Mouse (Mus musculus) gastrocnemius, postnatal 4 days (tissue): ENCODE data around the gene Hirip3. TPM values are rescaled to one million over a fixed set of nuclear protein-coding genes. Genes with fewer than 3 reads are reported as not detected.
A peak's percentile ranks its signal among the peaks of the same experiment; 100 is the strongest.
"Not testable (repeated sequence)": the region's sequence is repeated elsewhere in the genome, so short reads cannot be mapped to it uniquely, and the experiment has no call there.

ENCODE experiments used
- DNase-seq, 2 experiments: peaks; one replicate each; pipeline ENCODE4 v3.0.0; 2021 to 2022; ENCODE audit warnings: low spot score in 2 of 2, mixed read lengths in 2 of 2
- total RNA-seq, 2 experiments: library from RNA; stranded (reverse); gene quantifications; 2 replicates each; pipeline ENCODE4 v1.2.3; 2021

The Hirip3 gene
- total RNA-seq, 2 experiments from 2014 or later, result 22.2 to 29.4 TPM

DNA sequence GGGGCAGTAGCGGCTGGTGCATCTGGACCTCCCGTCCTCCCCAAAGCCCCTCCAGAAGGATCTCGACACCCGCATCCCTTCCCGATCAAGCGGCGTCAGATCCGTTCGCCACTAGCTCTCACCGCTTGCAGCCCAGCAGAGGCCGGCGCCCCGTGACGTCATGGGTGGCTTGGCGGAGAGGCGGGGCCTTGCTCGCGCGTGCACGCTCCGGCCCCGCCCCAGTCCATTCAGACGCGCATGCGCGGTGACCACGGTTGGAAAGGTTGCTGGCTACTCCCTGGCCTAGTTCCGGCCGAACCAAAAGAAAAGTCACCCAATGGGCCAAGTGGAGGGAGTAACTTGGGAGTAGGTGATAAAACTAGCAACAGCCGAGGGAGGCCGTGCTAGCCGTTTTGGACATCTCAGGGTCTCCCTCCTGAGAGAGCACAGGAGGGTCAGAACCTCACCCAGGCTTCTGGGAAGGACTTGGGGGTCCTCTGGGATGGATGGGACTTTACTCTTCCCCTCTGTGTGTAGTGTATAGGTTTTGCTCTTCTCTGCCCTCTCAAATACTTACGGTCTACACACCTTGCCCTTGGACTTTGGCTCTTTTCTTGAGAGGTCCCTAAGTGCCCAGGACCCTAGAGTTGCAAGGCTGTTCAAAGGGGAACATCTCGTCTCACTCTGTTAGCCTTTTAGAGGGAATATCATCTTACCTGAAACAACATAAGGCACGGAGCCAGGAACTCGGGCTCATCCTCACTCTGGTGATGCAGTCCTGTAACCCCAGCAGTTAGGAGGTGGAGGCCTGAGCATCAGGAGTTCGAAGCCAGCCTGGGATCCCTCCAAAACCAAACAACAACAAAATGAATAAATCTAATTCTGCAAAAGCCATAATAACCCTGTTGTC, 36.6 kb downstream of the Hirip3 start:
- DNase-seq, result peak; percentile 99

DNA sequence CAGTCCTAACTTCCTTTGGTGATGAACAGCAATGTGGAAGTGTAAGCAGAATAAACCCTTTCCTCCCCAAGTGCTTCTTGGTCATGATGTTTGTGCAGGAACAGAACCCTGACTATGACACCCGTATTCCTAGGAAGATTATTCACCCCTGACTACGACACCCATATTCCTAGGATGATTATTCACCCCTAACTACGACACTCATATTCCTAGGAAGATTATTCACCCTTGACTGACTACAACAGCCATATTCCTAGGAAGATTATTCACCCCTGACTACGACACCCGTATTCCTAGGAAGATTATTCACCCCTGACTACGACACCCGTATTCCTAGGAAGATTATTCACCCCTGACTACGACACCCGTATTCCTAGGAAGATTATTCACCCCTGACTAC, 38.0 kb downstream of the Hirip3 start:
- not testable (repeated sequence) for DNase-seq

DNA sequence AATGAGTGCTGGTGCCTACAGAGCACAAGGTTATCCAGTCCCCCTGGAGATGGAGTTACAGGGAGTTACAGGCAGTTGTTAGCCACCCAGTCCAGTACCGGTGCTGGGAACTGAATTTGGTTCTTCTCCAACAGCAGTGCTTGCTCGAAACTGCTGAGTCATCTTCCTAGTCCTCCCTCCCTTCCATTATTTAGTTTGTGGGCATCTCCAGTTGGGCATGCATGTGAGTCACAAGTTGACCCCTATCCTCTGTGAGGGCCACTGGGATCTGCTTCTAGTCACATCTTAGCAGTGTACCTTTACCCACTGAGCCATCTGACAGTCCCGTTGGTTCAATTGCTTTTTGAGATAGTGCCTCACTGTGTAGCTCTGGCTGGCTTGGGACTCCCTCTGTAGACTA, 43.8 kb downstream of the Hirip3 start:
- no peak for DNase-seq

DNA sequence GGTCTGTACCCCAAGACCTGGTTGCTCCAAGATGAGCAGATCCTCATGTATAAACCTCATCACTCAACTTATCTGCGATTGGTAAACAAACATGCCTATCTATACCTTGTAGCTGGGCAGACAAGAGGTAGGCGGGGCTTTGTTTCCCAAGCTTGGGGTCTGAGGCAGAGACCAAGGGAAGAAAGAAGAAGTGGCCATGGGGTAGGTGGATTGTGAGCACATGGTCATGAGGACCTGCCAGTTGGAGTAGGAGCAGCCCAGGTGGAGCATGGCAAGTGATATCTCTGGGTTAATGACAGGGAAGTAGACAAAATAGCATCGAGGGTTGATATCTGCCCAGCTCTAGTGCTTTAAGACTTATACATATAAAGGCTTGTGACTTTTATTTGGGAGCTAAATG, 53.1 kb downstream of the Hirip3 start:
- no peak for DNase-seq

Other genes with a start within 250 kb of the Hirip3 start
- gene Nupr1, start 231.1 kb upstream of the Hirip3 start, total RNA-seq, result 10 to 100 TPM; 18.2 to 21.6 TPM
- 10 to 100 TPM; 27.7 to 31.8 TPM for gene Sgf29, start 212.7 kb upstream of the Hirip3 start, total RNA-seq
- 10 to 100 TPM; 13.1 to 14.2 TPM for gene Sult1a1, start 185.5 kb upstream of the Hirip3 start, total RNA-seq
- 10 to 100 TPM; 56.2 to 61.9 TPM for gene Bola2, start 166.6 kb upstream of the Hirip3 start, total RNA-seq
- 1 to 10 TPM; 7.0 to 7.4 TPM for gene Slx1b, start 166.2 kb upstream of the Hirip3 start, total RNA-seq
- gene Coro1a, start 154.2 kb upstream of the Hirip3 start, total RNA-seq, result 10 to 100 TPM; 11.8 to 14.5 TPM
- 10 to 100 TPM; 65.0 to 66.7 TPM for gene Mapk3, start 102.4 kb upstream of the Hirip3 start, total RNA-seq
- 1 to 10 TPM; 4.8 to 5.1 TPM for gene Gdpd3, start 95.6 kb upstream of the Hirip3 start, total RNA-seq
- 10 to 100 TPM; 61.7 to 82.5 TPM for gene Ypel3, start 85.0 kb upstream of the Hirip3 start, total RNA-seq
- gene Tbx6, start 80.5 kb upstream of the Hirip3 start, total RNA-seq, result 1 to 10 TPM in 1 of 2 experiments, under 1 TPM in 1; 0.44 to 1.1 TPM
- 10 to 100 TPM; 74.6 to 74.7 TPM for gene Ppp4c, start 69.5 kb upstream of the Hirip3 start, total RNA-seq
- gene Fam57b, start 64.3 kb upstream of the Hirip3 start, total RNA-seq, result 10 to 100 TPM in 1 of 2 experiments, 1 to 10 TPM in 1; 8.4 to 11.2 TPM
- not detected for gene 4930451I11Rik, start 30.3 kb upstream of the Hirip3 start, total RNA-seq
- gene Doc2a, start 14.6 kb upstream of the Hirip3 start, total RNA-seq, result under 1 TPM; 0.26 to 0.32 TPM
- 10 to 100 TPM; 35.9 to 38.7 TPM for gene Ino80e, start 405 bp downstream of the Hirip3 start, total RNA-seq
- 10 to 100 TPM; 61.2 to 67.0 TPM for gene Taok2, start 22.7 kb downstream of the Hirip3 start, total RNA-seq
- 10 to 100 TPM; 22.8 to 23.8 TPM for gene Tmem219, start 60.9 kb downstream of the Hirip3 start, total RNA-seq
- gene Kctd13, start 66.9 kb downstream of the Hirip3 start, total RNA-seq, result 1 to 10 TPM; 6.0 to 7.0 TPM
- under 1 TPM in 1 of 2 experiments, not detected in 1; 0.26 TPM for gene Asphd1, start 87.6 kb downstream of the Hirip3 start, total RNA-seq
- gene Sez6l2, start 88.6 kb downstream of the Hirip3 start, total RNA-seq, result 1 to 10 TPM; 6.5 to 6.9 TPM
- gene Cdipt, start 113.9 kb downstream of the Hirip3 start, total RNA-seq, result 10 to 100 TPM; 43.1 to 48.0 TPM
- gene Cdiptos, start 114.1 kb downstream of the Hirip3 start, total RNA-seq, result under 1 TPM; 0.49 to 0.76 TPM
- gene Mvp, start 152.6 kb downstream of the Hirip3 start, total RNA-seq, result 10 to 100 TPM; 23.2 to 27.1 TPM
- gene Pagr1b, start 154.5 kb downstream of the Hirip3 start, total RNA-seq, result 1 to 10 TPM; 1.8 to 2.5 TPM
- 10 to 100 TPM in 1 of 2 experiments, 1 to 10 TPM in 1; 9.1 to 14.7 TPM for gene Pagr1a, start 155.4 kb downstream of the Hirip3 start, total RNA-seq
- gene Gm42742, start 159.1 kb downstream of the Hirip3 start, total RNA-seq, result 10 to 100 TPM; 26.0 to 26.6 TPM
- gene Prrt2, start 159.2 kb downstream of the Hirip3 start, total RNA-seq, result 1 to 10 TPM; 6.5 to 9.4 TPM
- gene Maz, start 165.1 kb downstream of the Hirip3 start, total RNA-seq, result 100 to 1,000 TPM; 129 to 131 TPM
- gene Kif22, start 180.5 kb downstream of the Hirip3 start, total RNA-seq, result 10 to 100 TPM; 21.7 to 26.2 TPM
- under 1 TPM in 1 of 2 experiments, not detected in 1; 0.47 TPM for gene Zg16, start 225.4 kb downstream of the Hirip3 start, total RNA-seq
- 1 to 10 TPM; 1.3 to 1.8 TPM for gene AI467606, start 229.4 kb downstream of the Hirip3 start, total RNA-seq